9 mouse cellular contexts compared by ENCODE assay signal in the genomic region with DNA sequence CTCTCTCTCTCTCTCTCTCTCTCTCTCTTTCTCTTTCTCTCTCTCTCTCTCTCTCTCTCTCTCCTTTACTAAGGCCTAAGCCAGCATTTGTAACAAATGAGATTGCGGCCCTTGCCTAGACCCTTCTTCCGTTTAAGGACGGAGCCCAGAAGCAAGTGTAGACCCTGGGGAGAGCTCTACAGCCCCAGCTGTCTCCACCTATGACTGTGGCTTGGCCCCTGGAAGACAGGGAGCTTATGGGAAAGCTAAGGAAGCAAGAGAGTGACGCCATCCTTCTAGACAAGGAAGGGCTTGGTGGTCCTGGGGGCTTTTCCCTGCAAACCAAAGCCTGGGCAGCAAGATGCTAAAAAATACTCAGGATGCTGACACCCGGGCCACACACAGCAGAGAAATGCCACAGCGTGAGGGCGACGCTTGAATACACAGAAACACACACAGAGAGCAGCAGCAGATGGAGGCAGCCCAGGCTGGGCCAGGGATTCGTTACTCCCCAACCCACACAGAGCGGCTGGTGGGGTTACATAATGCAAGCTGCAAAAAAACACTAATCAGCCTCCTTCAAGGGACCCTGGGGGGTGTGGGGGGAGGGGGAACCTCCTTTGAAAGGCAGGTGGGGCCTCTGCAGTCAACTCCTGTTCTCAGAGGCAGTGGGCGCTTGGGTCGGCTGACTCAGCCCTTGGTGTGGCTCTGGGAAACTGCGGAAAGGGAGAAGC.
DNase-seq lines count a peak whose midpoint lies in the region; ATAC-seq lines count a peak whose summit lies in the region.
"Had no signal": no experiment of that assay in that cellular context is flagged by ENCODE, and none has a peak within 500 bp of the region (broad histone marks: within the 10 kb centered on the region; RNA-seq: fewer than 3 reads in every experiment).

No protein-coding gene starts in this region.

- H3K9ac ChIP-seq in midbrain, embryonic 16.5 days (ENCODE audit: low read depth, low read length) = no peak overlapping the region

- no peak overlapping the region for H3K4me2 ChIP-seq in midbrain, embryonic 16.5 days (ENCODE audit: low read length)

- ATAC-seq in midbrain, embryonic 16.5 days = no peak
- no peak for ATAC-seq in monocyte, adult 5-6 weeks (replicated peaks; ENCODE audit: insufficient number of reproducible peaks, low FRiP score, low TSS enrichment, poor library complexity, severe bottlenecking)

- DNase-seq in midbrain, embryonic 10.5 days (ENCODE audit: low spot score) = peak; percentile 43
- DNase-seq in frontal cortex, postnatal 25 days (ENCODE audit: low spot score in 2 of 2) = peak; percentile 38 to 41
- DNase-seq in left cerebral cortex, adult 9 months (ENCODE audit: low spot score in 2 of 2) = peak; percentile 64 to 78
- DNase-seq in telencephalon, adult 2 months (ENCODE audit: low read depth, low spot score) = peak; percentile 77
- no peak for DNase-seq in ovary, adult 18-20 months (ENCODE audit: low spot score)
- DNase-seq in urinary bladder, adult 18-20 months (ENCODE audit: low spot score in 2 of 2) = no peak

- H3K27me3 ChIP-seq in midbrain, embryonic 10.5 days (ENCODE audit: low read depth, poor library complexity, severe bottlenecking) = peaks cover 40% of the 10 kb centered on the region
- no peaks in the 10 kb centered on the region for H3K27me3 ChIP-seq in midbrain, embryonic 16.5 days (ENCODE audit: control insufficient read depth, insufficient read depth, low read depth, low read length)

- peak overlapping the region; percentile 27 for H3K4me3 ChIP-seq in midbrain, embryonic 10.5 days
- no peak overlapping the region for H3K4me3 ChIP-seq in midbrain, embryonic 16.5 days (ENCODE audit: low read depth, low read length)
- H3K4me3 ChIP-seq: megakaryocyte, embryonic 14.5 days had no signal

- 17% methylated on average over 13 of the region's 13 CpGs for WGBS in midbrain, embryonic 10.5 days
- 6% methylated on average over 13 of the region's 13 CpGs for WGBS in midbrain, embryonic 16.5 days

- peaks cover 30% of the 10 kb centered on the region for H3K4me1 ChIP-seq in midbrain, embryonic 10.5 days
- H3K4me1 ChIP-seq in midbrain, embryonic 16.5 days (ENCODE audit: control insufficient read depth, insufficient read depth, low read length) = peaks cover 3% of the 10 kb centered on the region; the same call in 1 of the 2 replicates
- H3K4me1 ChIP-seq: megakaryocyte, embryonic 14.5 days had no signal

- H3K9me3 ChIP-seq in midbrain, embryonic 10.5 days (replicated peaks) = no peaks in the 10 kb centered on the region
- H3K9me3 ChIP-seq in midbrain, embryonic 16.5 days (replicated peaks; ENCODE audit: control insufficient read depth, low read length, poor library complexity, severe bottlenecking) = no peaks in the 10 kb centered on the region
- H3K9me3 ChIP-seq: megakaryocyte, embryonic 14.5 days had no signal

- H3K27ac ChIP-seq in midbrain, embryonic 10.5 days (replicated peaks) = peak overlapping the region; percentile 34
- no peak overlapping the region for H3K27ac ChIP-seq in midbrain, embryonic 16.5 days (ENCODE audit: low read length)

- no peaks in the 10 kb centered on the region for H3K36me3 ChIP-seq in midbrain, embryonic 10.5 days
- H3K36me3 ChIP-seq in midbrain, embryonic 16.5 days (ENCODE audit: control insufficient read depth, insufficient read depth, low read length) = no peaks in the 10 kb centered on the region

Comparison
In these comparisons a context has a peak if more than half of its experiments do, and no peak if none do; other contexts are left out.
1. DNase-seq: peak in midbrain, embryonic 10.5 days (single experiment), frontal cortex, postnatal 25 days (2 of 2), left cerebral cortex, adult 9 months (2 of 2) and telencephalon, adult 2 months (single experiment); none in ovary, adult 18-20 months (single experiment) and urinary bladder, adult 18-20 months (0 of 2).